Mouse (Mus musculus): ENCODE data around the gene Ucn3. TPM values are rescaled to one million over a fixed set of nuclear protein-coding genes. Genes with fewer than 3 reads are reported as not detected.

Gene Ucn3
- not detected in 2 replicates for polyA plus RNA-seq (2016; fragmentation: Nextera tagmentation; extraction: Ambion mirVana)

- 45% methylated on average over 2 of the region's 2 CpGs for WGBS
Observed at GRCm38 (mm10) chr13:3945249-3945648, at the start of gene Ucn3. Ucn3 (minus strand) TSS chr13:3945349.

DNA sequence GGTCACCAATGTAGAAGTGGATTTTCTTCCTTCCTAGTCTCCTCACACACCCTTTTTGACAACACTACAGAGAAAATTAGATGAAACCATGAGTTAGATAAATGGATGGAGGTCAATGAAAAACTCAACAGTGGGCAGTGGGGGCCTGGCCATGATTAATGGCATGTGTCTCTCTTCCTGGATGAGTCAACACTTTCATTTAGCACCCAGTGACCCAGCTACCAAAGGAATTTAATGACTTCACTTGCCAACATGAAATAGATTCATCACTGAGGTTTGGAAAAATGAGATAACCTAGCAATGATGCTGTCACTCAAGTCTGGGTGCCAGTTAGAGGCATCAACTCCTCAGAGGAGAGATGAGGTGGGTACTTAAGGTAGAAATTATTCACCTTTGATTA is 46.9 kb upstream of the Ucn3 start:
- no peaks in the 10 kb centered on the region for H3K9me3 ChIP-seq
- H3K27me3 ChIP-seq, result no peaks in the 10 kb centered on the region
- H3K9ac ChIP-seq (replicated peaks), result no peak overlapping the region
- ATAC-seq (ENCODE audit: insufficient number of reproducible peaks, insufficient read depth, low FRiP score, low TSS enrichment, low read depth), result no peak
- H3K4me2 ChIP-seq, result no peak overlapping the region
- H3K36me3 ChIP-seq, result no peaks in the 10 kb centered on the region
- H3K27ac ChIP-seq, result no peak overlapping the region
- no peak overlapping the region for H3K4me3 ChIP-seq (replicated peaks)
- H3K4me1 ChIP-seq (replicated peaks), result no peaks in the 10 kb centered on the region

More at GRCm38 (mm10) chr13:3945249-3945648, at the start of gene Ucn3:
- Histone ChIP-seq H3K9me3 (no peaks in the 10 kb centered on the region), H3K27ac (no peak within 1 kb of the TSS), H3K27me3 (0 out of 2 replicates have a peak, but pooled peaks cover 4% of the 10 kb centered on the region), H3K4me2 (peak within 1 kb of the TSS; percentile 8; the same call in 1 of the 2 replicates), H3K9ac (replicated peaks) (no peak within 1 kb of the TSS), H3K36me3 (no peaks in the 10 kb centered on the region), H3K4me1 (replicated peaks) (no peaks in the 10 kb centered on the region; the same call in 1 of the 2 replicates), H3K4me3 (replicated peaks) (no peak within 1 kb of the TSS)
- ATAC-seq (ENCODE audit: insufficient number of reproducible peaks, insufficient read depth, low FRiP score, low TSS enrichment, low read depth), result no peak

DNA sequence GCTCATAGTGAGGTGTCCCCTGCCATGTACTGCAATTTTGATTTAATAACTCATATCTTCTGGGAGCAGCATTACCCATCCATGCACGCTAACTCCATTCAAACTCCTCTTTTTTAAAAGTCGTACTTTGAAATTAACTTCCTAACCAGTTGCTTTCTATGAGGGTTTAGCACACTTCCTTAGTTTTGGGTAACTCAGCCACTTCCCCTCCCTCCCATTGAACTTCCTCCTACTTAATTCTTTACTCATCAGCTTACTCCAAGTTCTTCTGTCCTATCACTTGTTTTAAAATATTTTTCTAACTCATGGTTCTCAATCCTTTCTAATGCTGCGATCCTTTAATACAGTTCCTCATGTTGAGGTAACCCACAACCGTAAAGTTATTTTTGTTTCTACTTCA is 23.7 kb upstream of the Ucn3 start:
- WGBS, result 97% methylated on average over 4 of the region's 4 CpGs
- no peak for ATAC-seq (ENCODE audit: insufficient number of reproducible peaks, insufficient read depth, low FRiP score, low TSS enrichment, low read depth)
- no peak overlapping the region for H3K9ac ChIP-seq (replicated peaks)

GRCm38 (mm10) chr13:3951198-3951914 is 6.2 kb upstream of the Ucn3 start:
- 80% methylated on average over 6 of the region's 6 CpGs for WGBS
- Histone ChIP-seq H3K36me3 (no peaks in the 10 kb centered on the region), H3K4me1 (replicated peaks) (no peaks in the 10 kb centered on the region), H3K9ac (replicated peaks) (no peak overlapping the region), H3K27me3 (0 out of 2 replicates have a peak, but pooled peaks cover under 1% of the 10 kb centered on the region), H3K4me3 (replicated peaks) (no peak overlapping the region), H3K4me2 (no peak overlapping the region), H3K9me3 (no peaks in the 10 kb centered on the region), H3K27ac (no peak overlapping the region)
- ATAC-seq (ENCODE audit: insufficient number of reproducible peaks, insufficient read depth, low FRiP score, low TSS enrichment, low read depth), result no peak

More for the DNA sequence above, 23.7 kb upstream of the Ucn3 start:
- H3K4me1 ChIP-seq (replicated peaks), result no peaks in the 10 kb centered on the region
- no peak overlapping the region for H3K27ac ChIP-seq
- H3K9me3 ChIP-seq, result no peaks in the 10 kb centered on the region
- no peaks in the 10 kb centered on the region for H3K36me3 ChIP-seq
- H3K27me3 ChIP-seq, result no peaks in the 10 kb centered on the region
- no peak overlapping the region for H3K4me3 ChIP-seq (replicated peaks)
- H3K4me2 ChIP-seq, result no peak overlapping the region

- WGBS, result 88% methylated on average over 4 of the region's 4 CpGs
- no peak overlapping the region for H3K27ac ChIP-seq
- no peaks in the 10 kb centered on the region for H3K36me3 ChIP-seq
- 0 out of 2 replicates have a peak, but pooled peaks cover 4% of the 10 kb centered on the region for H3K27me3 ChIP-seq
- ATAC-seq (ENCODE audit: insufficient number of reproducible peaks, insufficient read depth, low FRiP score, low TSS enrichment, low read depth), result no peak
- H3K4me1 ChIP-seq (replicated peaks), result no peaks in the 10 kb centered on the region; the same call in 1 of the 2 replicates
- no peak overlapping the region for H3K4me3 ChIP-seq (replicated peaks)
- no peaks in the 10 kb centered on the region for H3K9me3 ChIP-seq
- H3K9ac ChIP-seq (replicated peaks), result no peak overlapping the region
- no peak overlapping the region for H3K4me2 ChIP-seq
Observed at GRCm38 (mm10) chr13:3949477-3949876, 4.3 kb upstream of the Ucn3 start.

GRCm38 (mm10) chr13:3947267-3947666 is 2.1 kb upstream of the Ucn3 start:
- Histone ChIP-seq H3K36me3 (no peaks in the 10 kb centered on the region), H3K9me3 (no peaks in the 10 kb centered on the region), H3K27ac (no peak overlapping the region), H3K9ac (replicated peaks) (no peak overlapping the region), H3K27me3 (0 out of 2 replicates have a peak, but pooled peaks cover 4% of the 10 kb centered on the region), H3K4me2 (no peak overlapping the region), H3K4me1 (replicated peaks) (no peaks in the 10 kb centered on the region; the same call in 1 of the 2 replicates), H3K4me3 (replicated peaks) (no peak overlapping the region)
- no peak for ATAC-seq (ENCODE audit: insufficient number of reproducible peaks, insufficient read depth, low FRiP score, low TSS enrichment, low read depth)
- WGBS, result 93% methylated on average over 4 of the region's 4 CpGs

DNA sequence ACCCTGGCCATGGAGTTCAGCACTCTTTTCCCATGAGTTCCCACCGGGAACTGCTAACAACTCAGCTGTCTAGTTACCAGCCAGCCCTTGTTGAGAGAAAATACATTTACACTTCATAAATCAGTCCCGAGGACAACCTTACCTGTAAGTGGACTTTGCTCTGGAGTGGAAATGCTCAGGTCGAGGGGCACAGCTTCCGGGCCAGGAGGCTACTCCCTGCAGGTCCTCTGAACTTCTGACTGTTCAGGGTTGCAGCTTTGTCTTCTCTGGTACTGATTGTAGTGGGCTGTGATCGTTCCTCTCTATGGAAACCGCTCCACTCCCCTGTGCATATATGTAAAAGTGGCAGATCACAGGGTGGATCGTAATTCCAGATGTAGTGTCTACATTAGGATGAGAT is 450 bp downstream of the Ucn3 start:
- Histone ChIP-seq H3K27ac (no peak overlapping the region), H3K36me3 (no peaks in the 10 kb centered on the region), H3K4me1 (replicated peaks) (no peaks in the 10 kb centered on the region; the same call in 1 of the 2 replicates), H3K4me3 (replicated peaks) (no peak overlapping the region), H3K9me3 (no peaks in the 10 kb centered on the region), H3K27me3 (0 out of 2 replicates have a peak, but pooled peaks cover 4% of the 10 kb centered on the region), H3K4me2 (peak overlapping the region; percentile 8; the same call in 1 of the 2 replicates), H3K9ac (replicated peaks) (no peak overlapping the region)
- WGBS, result 45% methylated on average over 7 of the region's 7 CpGs
- no peak for ATAC-seq (ENCODE audit: insufficient number of reproducible peaks, insufficient read depth, low FRiP score, low TSS enrichment, low read depth)

DNA sequence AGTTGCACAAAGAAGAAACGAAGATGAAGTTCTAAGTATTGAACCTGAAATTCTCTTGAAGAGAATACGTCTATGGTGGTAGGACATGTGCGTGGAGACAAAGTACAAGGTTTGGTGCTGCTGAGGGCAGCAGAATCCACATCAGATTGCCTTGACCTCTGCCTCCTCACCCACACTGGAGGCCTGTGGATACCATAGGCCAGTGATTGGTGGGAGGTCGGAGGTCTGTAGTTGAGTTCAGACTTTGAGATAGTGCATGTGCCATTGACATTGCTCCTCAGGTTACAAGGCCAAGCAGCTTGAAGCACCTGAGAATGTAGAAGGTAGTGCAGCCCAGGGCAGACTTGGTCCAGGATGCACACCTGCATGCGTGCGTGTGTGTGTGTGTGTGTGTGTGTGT is 19.1 kb downstream of the Ucn3 start:
- no peak overlapping the region for H3K27ac ChIP-seq
- H3K27me3 ChIP-seq, result no peaks in the 10 kb centered on the region; the same call in 1 of the 2 replicates
- H3K4me3 ChIP-seq (replicated peaks), result no peak overlapping the region
- H3K9me3 ChIP-seq, result no peaks in the 10 kb centered on the region
- no peaks in the 10 kb centered on the region for H3K4me1 ChIP-seq (replicated peaks)
- no peak for ATAC-seq (ENCODE audit: insufficient number of reproducible peaks, insufficient read depth, low FRiP score, low TSS enrichment, low read depth)
- 88% methylated on average over 6 of the region's 6 CpGs for WGBS
- H3K4me2 ChIP-seq, result no peak overlapping the region
- H3K9ac ChIP-seq (replicated peaks), result no peak overlapping the region
- H3K36me3 ChIP-seq, result no peaks in the 10 kb centered on the region

DNA sequence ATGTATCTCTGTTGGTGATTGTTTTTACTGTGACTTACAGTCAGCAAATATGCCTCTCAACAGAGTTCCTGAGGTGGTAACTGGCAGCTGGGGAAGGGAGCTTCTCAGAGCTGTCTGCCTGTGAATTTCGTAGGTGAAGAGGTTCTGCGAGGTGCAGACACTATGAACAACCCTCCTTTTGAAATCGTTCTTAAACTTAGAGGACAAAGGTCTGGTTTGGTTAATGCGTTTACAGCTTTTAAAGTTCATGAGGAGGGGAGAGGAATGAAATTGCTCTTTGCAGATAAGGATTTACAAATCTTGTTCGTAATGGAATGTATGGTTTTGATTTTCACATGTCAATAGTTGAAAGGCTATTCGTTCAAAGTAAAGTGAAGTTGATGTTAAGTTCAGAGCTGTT is 19.5 kb downstream of the Ucn3 start:
- ATAC-seq (ENCODE audit: insufficient number of reproducible peaks, insufficient read depth, low FRiP score, low TSS enrichment, low read depth), result no peak
- no peaks in the 10 kb centered on the region; the same call in 1 of the 2 replicates for H3K27me3 ChIP-seq
- H3K4me2 ChIP-seq, result no peak overlapping the region
- H3K9me3 ChIP-seq, result no peaks in the 10 kb centered on the region
- no peak overlapping the region for H3K27ac ChIP-seq
- H3K9ac ChIP-seq (replicated peaks), result no peak overlapping the region
- no peak overlapping the region for H3K4me3 ChIP-seq (replicated peaks)
- WGBS, result 76% methylated on average over 6 of the region's 6 CpGs
- H3K4me1 ChIP-seq (replicated peaks), result no peaks in the 10 kb centered on the region
- H3K36me3 ChIP-seq, result no peaks in the 10 kb centered on the region

- ATAC-seq (ENCODE audit: insufficient number of reproducible peaks, insufficient read depth, low FRiP score, low TSS enrichment, low read depth), result no peak
- Histone ChIP-seq H3K4me3 (replicated peaks) (no peak overlapping the region), H3K4me2 (no peak overlapping the region), H3K9me3 (no peaks in the 10 kb centered on the region), H3K27me3 (no peaks in the 10 kb centered on the region), H3K36me3 (no peaks in the 10 kb centered on the region), H3K9ac (replicated peaks) (no peak overlapping the region), H3K4me1 (replicated peaks) (no peaks in the 10 kb centered on the region), H3K27ac (no peak overlapping the region)
- WGBS, result 84% methylated on average over 5 of the region's 5 CpGs
Observed at GRCm38 (mm10) chr13:3924483-3924882, 20.7 kb downstream of the Ucn3 start.

GRCm38 (mm10) chr13:3917571-3918311 is 27.4 kb downstream of the Ucn3 start, which contains the start of the genes Net1 and Tubal3:
Net1 (minus strand) TSS chr13:3918220.
Tubal3 (plus strand) TSS chr13:3918274.
- Histone ChIP-seq H3K36me3 (peaks cover 19% of the 10 kb centered on the region), H3K9ac (replicated peaks) (peak within 1 kb of the TSS; percentile 79), H3K27ac (peak within 1 kb of the TSS; percentile 68; the same call in 1 of the 2 replicates), H3K4me1 (replicated peaks) (peaks cover 8% of the 10 kb centered on the region), H3K9me3 (peaks cover 12% of the 10 kb centered on the region; the same call in 1 of the 2 replicates), H3K4me3 (replicated peaks) (peak within 1 kb of the TSS; percentile 73), H3K27me3 (no peaks in the 10 kb centered on the region), H3K4me2 (peak within 1 kb of the TSS; percentile 69)
- peak; percentile 96 for ATAC-seq (ENCODE audit: insufficient number of reproducible peaks, insufficient read depth, low FRiP score, low TSS enrichment, low read depth)
- WGBS, result under 1% methylated on average over 52 of the region's 52 CpGs
